Mouse (Mus musculus) liver, adult (tissue): ENCODE results near the gene Polr2l.

ENCODE experiments used
- GATA4 ChIP-seq: IDR thresholded peaks from 2 replicates; pipeline ENCODE4 v1.6.1; 2014; ENCODE audit warnings: mild to moderate bottlenecking, low read length; ENCODE audit not compliant: insufficient replicate concordance

The Polr2l gene

DNA sequence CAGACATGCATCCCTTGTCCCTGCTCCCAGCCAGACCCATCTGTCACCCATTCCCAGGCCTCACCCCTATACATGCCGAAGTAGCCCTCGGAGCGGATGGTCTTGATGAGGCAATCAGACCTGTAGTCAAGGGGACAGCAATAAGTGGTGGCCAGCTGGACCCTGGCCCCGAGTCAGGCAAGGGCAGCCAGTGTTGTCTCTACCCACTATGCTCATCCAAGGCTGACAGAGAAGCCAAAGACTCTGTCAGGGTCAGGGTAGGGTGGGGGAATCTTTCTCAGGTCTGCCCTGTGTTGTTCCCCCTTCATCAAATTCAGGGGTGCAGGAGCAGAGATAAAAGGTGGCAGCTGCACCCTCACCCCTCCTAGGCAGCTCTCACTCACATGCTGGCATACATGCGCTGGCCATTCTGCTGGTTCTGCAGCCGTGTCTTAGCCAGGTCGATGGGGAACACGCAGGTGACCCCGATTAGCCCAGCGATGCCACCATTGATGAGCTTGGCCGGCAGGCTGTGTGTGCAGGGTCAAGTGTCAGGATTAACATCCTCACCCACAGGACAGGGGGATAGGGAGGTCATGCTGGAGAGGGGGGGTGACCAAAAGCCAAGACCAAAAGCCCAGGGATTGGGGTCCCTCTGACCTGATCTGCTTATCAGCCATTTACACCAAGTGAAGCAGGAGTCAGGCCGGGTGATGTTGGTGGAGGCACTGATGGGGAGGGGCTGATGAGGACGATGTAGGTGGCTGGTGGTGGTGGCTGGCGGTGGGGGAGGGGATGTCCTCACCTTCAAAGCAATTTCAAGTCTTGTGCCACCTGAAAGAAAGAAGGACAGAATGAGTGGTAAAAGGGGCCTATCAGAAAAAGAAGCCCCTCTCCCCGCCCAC, 41.2 kb downstream of the Polr2l start:
- no peak for TF ChIP-seq GATA4

DNA sequence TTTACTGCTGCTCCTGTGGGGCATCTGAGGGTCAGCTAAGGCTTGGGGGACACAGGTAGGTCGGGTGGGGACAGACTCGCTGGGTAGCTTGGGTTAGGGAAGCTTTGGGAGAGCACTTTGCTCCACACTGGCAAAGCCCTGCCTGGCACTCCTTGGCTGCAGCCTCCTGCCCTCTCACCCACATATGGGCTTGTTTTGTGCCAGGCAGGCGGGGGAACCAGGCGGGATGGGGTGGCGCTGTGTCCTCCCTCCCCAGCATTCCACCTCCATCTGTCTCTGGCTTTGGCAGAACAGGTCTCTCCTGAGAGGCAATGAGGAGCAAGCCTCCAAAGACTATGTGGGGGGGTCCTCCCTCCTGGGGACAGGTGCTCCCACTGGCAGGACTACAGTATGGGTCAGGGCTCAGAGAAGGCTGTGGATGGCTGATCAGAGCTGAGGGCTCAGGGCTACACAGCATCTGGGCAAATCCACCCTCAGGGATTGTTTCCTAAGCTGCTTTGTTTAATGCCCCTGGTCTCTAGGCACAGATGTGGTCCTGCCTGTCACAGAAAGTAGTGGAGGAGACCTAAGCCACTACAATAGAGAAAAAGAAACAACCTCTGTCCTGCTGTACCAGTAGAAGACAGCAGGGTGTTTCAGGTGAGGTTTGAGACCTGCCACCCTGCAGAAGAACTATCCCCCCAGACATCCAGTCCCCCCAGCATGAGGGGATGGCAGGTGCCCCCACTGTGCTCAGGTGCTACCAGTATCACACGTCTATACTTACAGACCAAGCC, 42.0 kb downstream of the Polr2l start:
- TF ChIP-seq GATA4 = no peak

DNA sequence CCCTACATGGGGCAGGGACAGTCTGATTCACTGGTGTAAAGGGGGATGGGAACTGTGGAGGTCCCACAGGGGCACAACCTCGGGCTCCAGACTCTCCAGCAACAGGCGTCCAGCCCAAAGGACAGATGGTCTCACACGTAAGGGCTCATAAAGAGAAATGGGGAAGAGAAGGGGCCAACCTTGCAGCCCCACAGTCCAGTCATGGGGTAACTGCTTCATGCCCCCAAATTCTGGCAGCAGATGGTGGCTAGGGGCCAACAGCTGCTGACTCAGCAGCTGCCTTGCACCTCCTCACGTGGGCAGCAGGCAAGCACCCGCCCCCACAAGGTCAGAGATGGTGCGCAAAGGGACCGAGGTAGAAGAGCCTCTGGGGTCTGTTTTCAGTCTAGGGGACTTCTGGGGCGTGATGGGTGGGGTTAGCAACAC, 42.7 kb downstream of the Polr2l start:
- TF ChIP-seq GATA4 = no peak

DNA sequence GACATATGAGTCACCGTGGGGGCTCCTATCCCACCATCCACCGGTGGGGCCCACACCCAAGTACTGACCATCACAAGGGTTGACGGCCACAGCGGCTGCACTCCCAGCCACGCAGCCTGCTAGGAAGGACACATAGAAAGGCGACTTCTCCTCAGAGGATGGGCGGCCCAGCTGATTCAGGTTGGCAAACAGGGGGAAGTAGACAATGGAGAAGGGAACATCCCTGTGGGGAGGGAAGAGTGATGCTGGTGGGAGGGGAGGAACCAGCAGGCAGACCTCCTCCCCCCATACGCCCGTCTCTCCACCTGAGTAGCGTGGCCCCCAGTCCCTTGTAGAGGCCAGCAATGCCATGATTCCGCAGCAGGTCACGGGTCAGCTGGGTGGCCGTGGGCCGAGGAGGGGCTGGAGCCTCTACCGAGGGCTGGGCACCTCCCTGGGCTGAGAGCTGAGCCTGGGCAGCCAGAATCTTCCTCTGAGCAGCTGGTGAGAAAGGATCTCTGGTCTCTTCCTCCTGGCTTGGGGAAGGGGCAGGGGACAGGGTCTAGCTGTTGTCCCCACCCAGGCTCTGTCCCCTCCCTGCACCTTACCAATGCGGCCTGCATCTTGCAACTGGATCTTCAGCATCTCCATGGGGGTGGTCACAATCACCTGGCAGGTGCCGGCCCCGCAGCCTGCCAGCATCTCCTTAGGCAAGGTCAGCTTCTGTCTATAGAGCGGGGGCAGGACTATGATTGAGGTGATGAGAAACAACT, 43.3 kb downstream of the Polr2l start:
- TF ChIP-seq GATA4 = no peak

DNA sequence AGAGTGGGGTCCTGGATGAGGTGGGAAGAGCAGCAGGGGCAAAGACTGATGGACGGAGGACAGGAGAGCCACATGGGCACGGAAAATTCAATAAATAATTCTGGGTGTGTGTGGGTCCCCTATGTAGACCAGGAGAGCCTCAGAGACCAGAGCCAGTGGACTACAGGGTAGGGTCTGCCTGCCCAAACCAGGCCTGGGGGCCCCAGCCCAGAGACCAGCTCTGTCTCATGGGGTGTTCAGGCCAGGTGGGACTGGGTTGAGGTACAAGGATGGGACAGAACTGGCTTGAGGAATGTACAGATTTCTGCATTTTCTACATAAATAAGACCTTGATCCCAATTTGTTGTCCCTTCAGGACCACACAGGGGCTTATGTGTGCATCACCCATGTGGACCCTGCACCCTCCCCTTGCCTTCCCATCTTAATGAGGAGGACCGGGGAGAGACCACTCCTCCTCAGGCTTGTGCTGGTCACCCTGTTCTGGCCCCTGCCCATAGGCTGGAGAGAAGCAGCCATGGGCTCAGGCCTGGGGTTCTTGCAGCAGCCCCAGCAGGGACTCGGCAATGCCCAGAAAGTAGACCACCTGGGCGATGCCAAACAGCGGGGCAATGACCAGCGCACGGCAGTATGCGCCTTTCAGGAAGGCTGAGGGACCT, 44.2 kb downstream of the Polr2l start:
- no peak for TF ChIP-seq GATA4

DNA sequence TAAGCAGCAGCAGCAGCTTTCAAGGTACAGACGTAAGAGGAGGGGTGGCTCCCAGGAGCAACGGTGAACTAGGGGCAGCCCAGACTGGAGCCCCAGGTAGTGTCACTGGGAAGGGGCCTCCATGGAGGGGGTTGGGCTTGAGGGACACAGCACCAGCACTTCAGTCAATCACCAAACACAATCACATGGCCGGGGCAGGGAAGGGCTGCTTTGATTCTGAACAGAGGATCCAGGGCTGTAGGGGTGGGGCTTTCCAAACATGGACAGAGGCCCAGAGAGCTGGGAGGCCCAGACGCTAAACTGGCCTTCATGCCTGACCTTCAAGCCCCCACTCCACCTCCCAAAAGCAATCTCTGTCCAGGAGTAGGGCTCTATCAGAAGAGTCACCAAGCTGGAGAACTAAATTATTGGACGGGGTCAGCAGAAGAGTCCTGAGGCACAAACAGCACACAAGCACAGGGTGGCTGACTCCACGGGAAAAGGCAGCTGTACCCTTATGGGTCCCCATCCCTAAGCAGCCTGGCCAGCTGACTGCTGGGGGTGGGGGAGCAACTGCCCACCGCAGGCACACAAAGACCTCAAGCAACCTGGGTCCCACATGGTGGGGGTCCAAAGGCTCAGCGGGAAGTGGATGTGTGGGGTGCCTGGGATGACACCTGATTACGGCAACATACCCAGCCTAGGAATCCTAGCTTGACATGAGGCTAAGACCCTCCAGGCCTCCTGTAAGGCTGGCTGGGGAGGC, 44.9 kb downstream of the Polr2l start:
- TF ChIP-seq GATA4 = no peak

DNA sequence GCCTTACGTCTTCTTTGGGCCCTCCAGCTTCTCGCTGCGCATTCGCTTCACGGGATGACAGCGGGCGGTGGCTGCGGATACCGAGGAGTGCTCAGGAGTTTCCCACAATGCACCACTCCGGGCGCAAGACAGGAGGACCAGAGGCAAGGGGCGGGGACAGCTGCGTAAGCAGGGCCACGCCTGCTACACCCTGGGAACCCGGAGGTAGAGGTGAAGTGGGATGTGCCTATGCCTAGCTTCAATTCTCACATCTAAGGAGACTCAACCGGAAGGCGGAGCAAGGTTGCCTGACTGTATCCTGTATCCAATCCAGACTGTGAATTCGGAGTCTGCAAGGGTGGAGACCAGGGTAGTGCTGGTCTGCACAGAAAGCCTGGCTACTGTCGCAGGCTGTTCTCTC, 45.6 kb downstream of the Polr2l start, which contains the start of gene Cend1:
TSS of gene Cend1 (minus strand) at position 182 of the 400 bp plus-strand sequence.
- no peak for TF ChIP-seq GATA4

DNA sequence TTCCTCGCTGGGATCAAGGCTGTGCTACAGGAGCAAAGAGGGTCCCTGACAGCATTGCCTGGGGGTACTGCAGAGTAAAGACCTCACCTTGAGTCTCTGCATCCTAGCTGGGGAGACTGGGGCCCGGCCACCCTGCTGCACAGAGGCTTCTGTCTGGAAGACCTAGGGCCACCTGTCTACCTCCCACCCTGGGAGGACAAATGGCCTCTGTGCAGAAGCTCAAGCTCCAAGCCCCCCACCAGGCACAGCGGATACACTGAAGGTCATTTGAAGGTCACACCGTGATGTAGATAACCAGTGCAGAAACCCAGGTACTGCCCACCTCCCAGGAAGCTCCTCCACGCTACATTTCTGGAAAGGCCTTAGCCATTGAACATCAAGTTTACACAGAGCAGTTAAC, 46.2 kb downstream of the Polr2l start:
- no peak for TF ChIP-seq GATA4

DNA sequence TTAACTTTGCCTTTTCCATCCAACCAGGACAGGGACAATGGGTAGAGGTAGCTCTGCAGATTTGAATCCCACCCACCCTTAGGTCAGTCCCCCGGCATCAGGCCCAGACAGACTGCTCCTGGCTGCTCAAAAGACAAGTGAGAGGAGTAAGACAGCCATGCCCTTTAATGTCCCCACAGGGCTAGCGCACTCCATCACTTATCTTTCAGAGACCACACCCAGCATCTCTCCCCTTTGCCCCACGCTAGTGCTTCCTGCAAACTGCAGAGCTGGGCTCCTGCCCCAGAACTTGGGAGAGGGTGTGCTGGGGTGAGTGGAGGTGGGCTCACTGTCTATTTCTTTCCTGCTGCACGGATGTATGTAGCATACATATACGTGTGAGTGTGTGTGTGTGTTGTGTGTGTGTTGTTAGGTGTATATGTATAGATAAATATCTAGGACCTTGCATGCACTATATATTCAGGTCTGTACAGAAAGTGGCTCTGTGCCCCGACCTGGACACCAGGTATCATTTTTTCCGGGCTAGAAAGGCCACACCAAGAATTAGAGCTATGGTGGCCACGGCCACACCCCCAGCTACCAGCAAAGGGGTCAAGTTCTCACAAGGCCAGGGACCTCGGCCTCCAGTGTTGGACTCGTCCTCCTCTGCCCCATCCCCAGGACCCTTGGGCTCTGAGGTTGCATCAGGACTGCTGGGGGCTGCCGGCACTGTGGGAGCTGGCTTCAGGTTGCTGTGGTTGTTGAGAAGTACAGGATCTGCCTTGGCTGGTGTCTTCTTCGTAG, 47.8 kb downstream of the Polr2l start:
- TF ChIP-seq GATA4 = no peak

DNA sequence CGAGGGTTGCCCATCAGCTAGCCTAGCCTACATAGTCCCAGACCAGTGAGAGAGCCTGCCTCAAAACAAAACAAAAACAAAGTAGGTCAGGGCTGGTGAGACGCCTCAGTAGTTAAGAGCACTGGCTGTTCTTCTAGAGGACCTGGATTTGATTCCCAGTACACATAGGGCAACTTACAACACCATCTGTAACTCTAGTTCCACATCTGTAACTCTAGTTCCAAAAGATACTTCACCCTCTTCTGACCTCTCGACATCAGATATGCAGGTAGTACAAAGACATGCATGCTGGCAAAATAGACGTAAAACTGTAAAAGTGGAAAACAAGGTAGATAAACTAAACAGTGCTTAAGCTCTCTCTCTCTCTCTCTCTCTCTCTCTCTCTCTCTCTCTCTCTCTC, 51.1 kb downstream of the Polr2l start:
- no peak for TF ChIP-seq GATA4
